Mouse (Mus musculus) embryo, embryonic 11.5 days (tissue): ENCODE data around the gene Smlr1.

ENCODE experiments used
- DNase-seq: peaks from one replicate; pipeline ENCODE4 v3.0.0-alpha.2; 2012; ENCODE audit warnings: low read depth, low spot score

The Smlr1 gene

GRCm38 (mm10) chr10:25499323-25500071 lies 36.6 kb downstream of the Smlr1 start:
- DNase-seq, result no peak

DNA sequence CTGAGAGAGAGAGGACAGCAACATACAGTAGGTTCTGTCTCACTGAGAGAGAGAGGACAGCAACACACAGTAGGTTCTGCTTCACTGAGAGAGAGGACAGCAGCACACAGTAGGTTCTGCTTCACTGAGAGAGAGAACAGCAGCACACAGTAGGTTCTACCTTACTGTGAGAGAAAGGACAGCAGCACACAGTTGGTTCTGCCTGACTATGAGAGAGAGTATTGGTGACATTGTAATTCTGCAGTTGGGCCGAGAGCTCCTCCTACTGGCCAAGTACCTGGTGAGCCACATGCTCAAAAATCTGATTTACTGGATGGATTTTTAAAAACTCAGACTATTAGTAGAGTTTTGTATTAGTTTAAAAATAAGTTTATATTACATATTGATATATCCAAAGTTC lies 47.6 kb downstream of the Smlr1 start:
- DNase-seq, result peak; percentile 41

GRCm38 (mm10) chr10:25482791-25483190 lies 53.3 kb downstream of the Smlr1 start:
- DNase-seq, result peak; percentile 3

DNA sequence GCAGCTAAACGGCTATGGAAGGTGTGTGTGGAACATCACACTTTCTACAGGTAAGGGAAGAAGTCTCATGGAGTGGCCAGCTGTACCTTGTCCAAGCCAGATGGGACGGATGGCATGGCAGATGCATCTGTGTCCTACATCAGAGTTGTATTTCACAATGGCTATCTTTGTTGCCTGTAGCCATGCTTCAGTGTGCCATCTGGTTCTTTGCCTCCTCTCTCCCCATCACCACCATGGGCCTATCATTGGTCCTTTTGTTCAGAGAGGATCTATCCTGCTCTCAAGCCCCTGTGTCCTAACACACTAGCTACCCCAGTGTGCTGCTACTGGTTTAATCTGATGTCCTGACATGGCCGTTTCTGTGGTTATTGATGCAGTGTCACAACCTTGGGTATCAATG lies 56.4 kb downstream of the Smlr1 start:
- DNase-seq, result no peak
